Mouse (Mus musculus) bone marrow macrophage, adult 2 months (primary cell): ENCODE data around the gene Timm22.

Experiments used
- CTCF ChIP-seq: IDR thresholded peaks from 2 replicates; pipeline ENCODE4 v1.5.1; 2012; ENCODE audit warnings: low read depth, mild to moderate bottlenecking, low read length, moderate library complexity
- POLR2A ChIP-seq: IDR thresholded peaks from 2 replicates; pipeline ENCODE4 v1.6.1; 2012; ENCODE audit warnings: mild to moderate bottlenecking, low read depth, low read length, borderline replicate concordance

DNA sequence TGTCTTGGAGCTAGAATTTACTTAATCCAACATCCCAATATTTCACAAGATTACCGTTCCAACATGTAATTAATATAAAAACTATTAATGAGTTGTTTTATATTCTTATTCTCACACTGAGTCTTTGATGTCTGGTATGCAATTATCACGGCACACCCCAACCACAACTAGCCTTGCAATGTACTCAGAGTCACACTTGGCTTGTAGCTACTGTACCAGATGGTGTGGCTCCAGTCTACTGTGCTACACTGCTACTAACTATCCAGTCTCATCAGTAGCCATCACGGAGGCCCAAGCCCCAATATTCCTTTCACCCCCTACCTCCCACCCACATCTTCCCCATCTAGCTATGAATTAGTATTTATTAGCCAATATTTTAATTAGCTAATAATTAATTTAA lies 30.3 kb upstream of the Timm22 start:
- TF ChIP-seq CTCF (no peak), POLR2A (no peak)
